Comparison of ENCODE assay signal across 26 mouse cellular contexts in the genomic region with DNA sequence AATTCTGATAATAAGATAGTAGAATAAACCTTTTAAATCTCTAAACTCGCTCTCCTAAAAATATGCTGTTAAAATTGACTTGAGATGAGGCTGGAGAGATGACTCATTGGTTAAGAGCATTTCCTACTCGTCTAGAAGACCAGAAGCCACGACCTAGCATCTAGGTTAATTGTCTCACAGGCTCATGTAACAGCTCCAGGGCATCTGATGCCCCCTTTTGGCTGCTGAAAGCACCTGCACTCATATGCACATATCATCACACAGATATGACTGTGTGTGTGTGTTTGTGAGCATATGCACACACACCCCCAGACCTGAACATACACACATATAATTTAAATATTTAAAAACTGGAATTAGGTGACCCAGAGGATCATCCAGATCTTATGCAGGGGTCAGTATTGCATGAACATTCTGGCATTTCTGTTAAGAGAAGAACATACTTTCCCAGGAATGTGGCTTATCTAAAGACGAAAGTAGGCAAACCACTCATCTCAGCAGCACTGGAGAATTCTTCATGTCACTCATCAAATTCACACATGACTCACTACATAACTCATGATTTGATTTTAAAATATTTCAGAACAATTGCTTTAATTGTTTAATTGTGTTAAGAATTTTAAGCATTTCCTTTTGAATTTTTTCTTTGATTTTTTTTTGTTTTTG. TPM values are rescaled to one million over a fixed set of nuclear protein-coding genes. Genes with fewer than 3 reads are reported as not detected.
DNase-seq lines count a peak whose midpoint lies in the region; ATAC-seq and TF ChIP-seq lines count a peak whose summit lies in the region.
"Had no signal": no experiment of that assay in that cellular context is flagged by ENCODE, and none has a peak within 500 bp of the region (broad histone marks: within the 10 kb centered on the region; RNA-seq: fewer than 3 reads in every experiment).

No protein-coding gene starts in this region.

- no peak overlapping the region for H3K4me3 ChIP-seq in lung, embryonic 14.5 days (ENCODE audit: low read depth, low read length)
- H3K4me3 ChIP-seq in stomach, postnatal 0 days (ENCODE audit: low read depth, low read length), result no peak overlapping the region
- H3K4me3 ChIP-seq: embryonic facial prominence, embryonic 15.5 days; forebrain, embryonic 10.5 days; heart, embryonic 10.5 days; limb, embryonic 13.5 days; neural tube, embryonic 12.5 days; stomach, embryonic 15.5 days had no signal

- H3K27ac ChIP-seq in lung, embryonic 14.5 days (ENCODE audit: low read depth), result no peak overlapping the region
- H3K27ac ChIP-seq in stomach, postnatal 0 days (replicated peaks), result no peak overlapping the region
- H3K27ac ChIP-seq: embryonic facial prominence, embryonic 15.5 days; forebrain, embryonic 10.5 days; heart, embryonic 10.5 days; hindbrain, embryonic 13.5 days; limb, embryonic 13.5 days; neural tube, embryonic 12.5 days; stomach, embryonic 15.5 days had no signal

- no peaks in the 10 kb centered on the region for H3K27me3 ChIP-seq in lung, embryonic 14.5 days (ENCODE audit: insufficient read depth, low read length)
- H3K27me3 ChIP-seq in stomach, postnatal 0 days (ENCODE audit: control insufficient read depth, insufficient read depth, low read length), result no peaks in the 10 kb centered on the region
- H3K27me3 ChIP-seq: embryonic facial prominence, embryonic 15.5 days; limb, embryonic 13.5 days; neural tube, embryonic 12.5 days; stomach, embryonic 15.5 days had no signal

- H3K4me2 ChIP-seq in lung, embryonic 14.5 days, result no peak overlapping the region
- no peak overlapping the region for H3K4me2 ChIP-seq in stomach, postnatal 0 days (replicated peaks; ENCODE audit: low read depth)
- H3K4me2 ChIP-seq: embryonic facial prominence, embryonic 15.5 days; limb, embryonic 13.5 days; neural tube, embryonic 12.5 days; stomach, embryonic 15.5 days had no signal

- 63% methylated on average over 4 of the region's 4 CpGs for WGBS in lung, embryonic 14.5 days
- 72% methylated on average over 4 of the region's 4 CpGs for WGBS in stomach, postnatal 0 days

- 0 out of 2 replicates have a peak, but pooled peaks have one; percentile 5 for TF ChIP-seq CTCF in lung, embryonic 14.5 days (IDR thresholded peaks at IDR 0.05; ENCODE audit: low read depth)
- TF ChIP-seq CTCF in stomach, postnatal 0 days (IDR thresholded peaks at IDR 0.05; ENCODE audit: low read depth), result peak; percentile 33; the same call in 1 of the 2 replicates

- no peak for ATAC-seq in CD4-positive, CD25-positive, alpha-beta regulatory T cell, adult 4 months
- no peak for ATAC-seq in lung, embryonic 14.5 days (ENCODE audit: insufficient read depth)
- no peak for ATAC-seq in stomach, postnatal 0 days (ENCODE audit: low FRiP score, low TSS enrichment)

- no peaks in the 10 kb centered on the region for H3K9me3 ChIP-seq in lung, embryonic 14.5 days (ENCODE audit: low read depth, low read length)
- no peaks in the 10 kb centered on the region for H3K9me3 ChIP-seq in stomach, postnatal 0 days (ENCODE audit: control insufficient read depth, low read length)
- H3K9me3 ChIP-seq: embryonic facial prominence, embryonic 15.5 days; forebrain, embryonic 10.5 days; heart, embryonic 10.5 days; hindbrain, embryonic 13.5 days; limb, embryonic 13.5 days; megakaryocyte, embryonic 14.5 days; neural tube, embryonic 12.5 days; stomach, embryonic 15.5 days had no signal

- H3K9ac ChIP-seq in lung, embryonic 14.5 days, result no peak overlapping the region
- H3K9ac ChIP-seq in stomach, postnatal 0 days (ENCODE audit: low read length), result no peak overlapping the region
- H3K9ac ChIP-seq: embryonic facial prominence, embryonic 15.5 days; hindbrain, embryonic 13.5 days; limb, embryonic 13.5 days; neural tube, embryonic 12.5 days; stomach, embryonic 15.5 days had no signal

- peaks cover 6% of the 10 kb centered on the region for H3K4me1 ChIP-seq in lung, embryonic 14.5 days (ENCODE audit: insufficient read depth)
- H3K4me1 ChIP-seq in stomach, postnatal 0 days (replicated peaks; ENCODE audit: control insufficient read depth, insufficient read depth), result no peaks in the 10 kb centered on the region
- H3K4me1 ChIP-seq: heart, embryonic 10.5 days had no signal

- no peak for TF ChIP-seq EP300 in stomach, postnatal 0 days (optimal IDR thresholded peaks at IDR 0.05)

- DNase-seq in CD4-positive, CD25-positive, alpha-beta regulatory T cell, adult 2 months (ENCODE audit: low read depth, low spot score), result peak; percentile 24
- DNase-seq in lung, embryonic 14.5 days, result peak; percentile 3
- DNase-seq in lung, postnatal 36 days, result no peak
- DNase-seq in R1 (ENCODE audit: low read depth, low spot score), result peak; percentile 75
- no peak for DNase-seq in stomach, postnatal 0 days (ENCODE audit: low spot score)
- no peak for DNase-seq in adrenal gland, adult 2 months
- DNase-seq in embryo, embryonic 10.5 days (ENCODE audit: low spot score), result no peak
- DNase-seq: adrenal gland, postnatal 36 days; cerebellum, adult 9-11 months; gastrocnemius, postnatal 25 days; heart, postnatal 10 days; kidney, adult 11 months; kidney, postnatal 25 days; layer of hippocampus, adult 9-11 months; spleen, adult 18-20 months; thymus, postnatal 14 days had no signal

- H3K36me3 ChIP-seq in lung, embryonic 14.5 days (ENCODE audit: insufficient read depth), result no peaks in the 10 kb centered on the region
- no peaks in the 10 kb centered on the region for H3K36me3 ChIP-seq in stomach, postnatal 0 days (ENCODE audit: control insufficient read depth, insufficient read depth, low read length)
- H3K36me3 ChIP-seq: embryonic facial prominence, embryonic 15.5 days; forebrain, embryonic 10.5 days; G1E; heart, embryonic 10.5 days; hindbrain, embryonic 13.5 days; limb, embryonic 13.5 days; neural tube, embryonic 12.5 days; stomach, embryonic 15.5 days had no signal

RNA-seq across cellular contexts. Expression of a gene that starts 1.8 kb away (rescaled TPM):
- 10 to 100 TPM; 10.6 to 13.6 TPM for polyA plus RNA-seq in CD4-positive, CD25-positive, alpha-beta regulatory T cell, adult 4 months (2017; shearing (Covaris generic))
- polyA plus RNA-seq in lung, embryonic 14.5 days (2014; fragmentation: Nextera tagmentation; extraction: Ambion mirVana), result 31.0 and 33.7 TPM in 2 replicates
- 12.6 and 13.2 TPM in 2 replicates for polyA plus RNA-seq in stomach, postnatal 0 days (2015; fragmentation: Nextera tagmentation; extraction: Ambion mirVana)
- total RNA-seq in adrenal gland, adult 2 months (2021), result 10 to 100 TPM; 11.1 to 13.4 TPM
- polyA plus RNA-seq in adrenal gland, adult 2 months (2012; rRNA removed), result 0.33 and 0.94 TPM in 2 replicates

RNA-seq across cellular contexts. Expression of a gene that starts 12.4 kb away (rescaled TPM):
- polyA plus RNA-seq in CD4-positive, CD25-positive, alpha-beta regulatory T cell, adult 4 months (2017; shearing (Covaris generic)), result not detected
- 0.24 and 0.80 TPM in 2 replicates for polyA plus RNA-seq in lung, embryonic 14.5 days (2014; fragmentation: Nextera tagmentation; extraction: Ambion mirVana)
- polyA plus RNA-seq in stomach, postnatal 0 days (2015; fragmentation: Nextera tagmentation; extraction: Ambion mirVana), result 0.93 and 0.98 TPM in 2 replicates
- total RNA-seq in adrenal gland, adult 2 months (2021), result not detected
- not detected in 2 replicates for polyA plus RNA-seq in adrenal gland, adult 2 months (2012; rRNA removed)
- total RNA-seq: adrenal gland, postnatal 36 days; gastrocnemius, postnatal 25 days; heart, postnatal 10 days had no signal

RNA-seq across cellular contexts. Expression of a gene that starts 46.4 kb away (rescaled TPM):
- 1 to 10 TPM; 2.3 to 3.7 TPM for polyA plus RNA-seq in CD4-positive, CD25-positive, alpha-beta regulatory T cell, adult 4 months (2017; shearing (Covaris generic))
- 17.6 and 17.9 TPM in 2 replicates for polyA plus RNA-seq in lung, embryonic 14.5 days (2014; fragmentation: Nextera tagmentation; extraction: Ambion mirVana)
- polyA plus RNA-seq in stomach, postnatal 0 days (2015; fragmentation: Nextera tagmentation; extraction: Ambion mirVana), result 12.8 and 13.9 TPM in 2 replicates
- 10 to 100 TPM; 18.2 to 23.7 TPM for total RNA-seq in adrenal gland, adult 2 months (2021)
- 10.7 and 13.8 TPM in 2 replicates for polyA plus RNA-seq in adrenal gland, adult 2 months (2012; rRNA removed)

Comparison
In these comparisons a context has a peak if more than half of its experiments do, and no peak if none do; other contexts are left out.
1. DNase-seq: peak in CD4-positive, CD25-positive, alpha-beta regulatory T cell, adult 2 months (single experiment), lung, embryonic 14.5 days (single experiment) and R1 (single experiment); none in lung, postnatal 36 days (single experiment), stomach, postnatal 0 days (single experiment), adrenal gland, adult 2 months (single experiment) and embryo, embryonic 10.5 days (single experiment).